Mouse (Mus musculus) thymus, postnatal 0 days (tissue): ENCODE measurements around the gene Slc4a7. TPM values are rescaled to one million over a fixed set of nuclear protein-coding genes. Genes with fewer than 3 reads are reported as not detected.
"Not testable (repeated sequence)": the region's sequence is repeated elsewhere in the genome, so short reads cannot be mapped to it uniquely, and the experiment has no call there.

ENCODE experiments used
- DNase-seq: peaks from one replicate; pipeline ENCODE4 v3.0.0-alpha.2; 2015; ENCODE audit warnings: low spot score
- polyA plus RNA-seq: library from polyadenylated mRNA; unstranded; fragments of >200 nt; fragmentation: Nextera tagmentation; extraction: Ambion mirVana; gene quantifications from 2 replicates; pipeline ENCODE4 v1.2.1, GENCODE M21; 2015

The Slc4a7 gene
- polyA plus RNA-seq, 1 experiment from 2014 or later: 17.3 TPM

- no peak for DNase-seq
Measured at GRCm38 (mm10) chr14:14799861-14800260, 97.8 kb downstream of the Slc4a7 start.

- DNase-seq: no peak
Measured at GRCm38 (mm10) chr14:14800332-14800731, 98.3 kb downstream of the Slc4a7 start.

- DNase-seq: no peak
Measured at GRCm38 (mm10) chr14:14800810-14801209, 98.7 kb downstream of the Slc4a7 start.

- not testable (repeated sequence) for DNase-seq
Measured at GRCm38 (mm10) chr14:14803115-14803514, 101.0 kb downstream of the Slc4a7 start, which contains the start of gene Nek10. TSS of gene Nek10 (plus strand) at chr14:14803415.

- DNase-seq: no peak
Measured at GRCm38 (mm10) chr14:14803921-14804517, 101.9 kb downstream of the Slc4a7 start.

GRCm38 (mm10) chr14:14804518-14805212 is 102.6 kb downstream of the Slc4a7 start:
- DNase-seq: no peak

- DNase-seq: no peak
Measured at GRCm38 (mm10) chr14:14832520-14833240, 130.6 kb downstream of the Slc4a7 start.

- DNase-seq: no peak
Measured at GRCm38 (mm10) chr14:14833498-14833897, 131.4 kb downstream of the Slc4a7 start.

GRCm38 (mm10) chr14:14834266-14834665 is 132.2 kb downstream of the Slc4a7 start:
- DNase-seq: no peak

- DNase-seq: no peak
Measured at GRCm38 (mm10) chr14:14837627-14838026, 135.5 kb downstream of the Slc4a7 start.

- no peak for DNase-seq
Measured at GRCm38 (mm10) chr14:14838109-14838508, 136.0 kb downstream of the Slc4a7 start.

- DNase-seq: no peak
Measured at GRCm38 (mm10) chr14:14842734-14843530, 140.9 kb downstream of the Slc4a7 start.

Other genes with a start within 250 kb of the Slc4a7 start
- 0.03 TPM in 1 of 2 replicates, not detected in the other for gene Nek10, start 101.1 kb downstream of the Slc4a7 start, polyA plus RNA-seq